Mouse (Mus musculus) urinary bladder, postnatal 14 days (tissue): Measurements from ENCODE around the gene Axin1.

Experiments
- DNase-seq: peaks from one replicate; pipeline ENCODE4 v3.0.0; 2021; ENCODE audit warnings: low spot score

Axin1 gene

GRCm38 (mm10) chr17:26240120-26240790 is 101.8 kb downstream of the Axin1 start:
- no peak for DNase-seq

GRCm38 (mm10) chr17:26240990-26241389 is 102.5 kb downstream of the Axin1 start:
- DNase-seq, result no peak

DNA sequence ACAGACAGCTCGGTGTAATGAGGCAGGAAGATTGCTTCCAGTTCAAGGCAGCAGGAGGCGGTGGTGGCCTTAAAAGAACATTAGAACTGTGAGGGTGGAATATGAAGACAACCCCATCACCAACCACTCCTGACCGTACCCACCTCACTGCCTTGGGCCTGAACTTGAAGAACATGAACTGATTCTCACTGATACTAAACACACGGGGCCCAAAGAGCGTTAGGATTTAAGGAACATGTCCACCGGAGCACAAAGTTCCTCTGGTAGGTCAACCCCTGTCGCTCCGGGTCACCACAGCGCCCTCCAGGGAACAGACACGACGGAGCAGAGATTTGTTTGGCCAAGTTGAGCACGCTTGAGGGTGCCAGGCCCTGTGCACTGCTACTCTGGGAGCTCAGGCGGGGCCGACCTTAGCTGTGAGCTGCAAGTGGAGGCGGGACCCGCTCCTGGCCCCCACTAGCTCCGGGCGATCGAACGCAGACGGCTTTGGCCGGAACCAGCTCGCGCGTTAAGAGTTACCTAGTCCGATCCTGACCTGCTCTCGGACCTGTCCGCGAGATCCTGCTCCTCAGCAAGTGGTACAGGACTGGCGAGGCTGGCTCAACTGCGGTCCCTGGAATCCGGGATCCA is 105.1 kb downstream of the Axin1 start:
- DNase-seq, result peak; percentile 77

- peak; percentile 95 for DNase-seq
Measured at GRCm38 (mm10) chr17:26244101-26244841, 105.8 kb downstream of the Axin1 start, which contains the start of gene Fam234a. Gene Fam234a (minus strand): TSS chr17:26244242.
